Mouse (Mus musculus): ENCODE measurements around the gene Ehd2.

- TF ChIP-seq CTCF (IDR thresholded peaks at IDR 0.05; ENCODE audit: low read depth) (no peak), EP300 (IDR thresholded peaks at IDR 0.05; ENCODE audit: low read depth) (no peak)
These were observed 37.7 kb upstream of the Ehd2 start for GRCm38 (mm10) chr7:16005020-16005419.
